Mouse (Mus musculus): ENCODE measurements around the gene Dock9. TPM values are rescaled to one million over a fixed set of nuclear protein-coding genes. Genes with fewer than 3 reads are reported as not detected.

Dock9 gene
- total RNA-seq, 2 experiments from 2014 or later = 39.6 to 42.0 TPM

Other genes with a start within 250 kb of the Dock9 start
- 10 to 100 TPM; 23.8 to 24.4 TPM for gene Ubac2, start 80.8 kb upstream of the Dock9 start, total RNA-seq (2021)
- gene Gpr18, start 117.9 kb upstream of the Dock9 start, total RNA-seq (2021) = under 1 TPM; 0.27 to 0.45 TPM
- 1 to 10 TPM; 1.3 TPM for gene Gpr183, start 167.4 kb upstream of the Dock9 start, total RNA-seq (2021)
- not detected for gene Timm8a2, start 236.8 kb upstream of the Dock9 start, total RNA-seq (2021)

Data from heart, postnatal 10 days (tissue).